Mouse (Mus musculus) heart, embryonic 11.5 days (tissue): ENCODE results near the gene Sacm1l. TPM values are rescaled to one million over a fixed set of nuclear protein-coding genes. Genes with fewer than 3 reads are reported as not detected.

ENCODE experiments used
- ATAC-seq: fragments of 200-750 bp; cut with Nextera tagmentation; replicated peaks from 2 replicates; pipeline ENCODE4 v1.8.0; 2017; ENCODE audit warnings: moderate library complexity; ENCODE audit not compliant: insufficient number of reproducible peaks, low FRiP score, low TSS enrichment
- H3K27ac ChIP-seq: fragments of 300-500 bp; sonication (generic); 2 replicates; pipeline ENCODE4 v1.5.1; 2014; ENCODE audit warnings: mild to moderate bottlenecking, low read depth, low read length
- H3K27me3 ChIP-seq: fragments of 300-500 bp; sonication (generic); 2 replicates; pipeline ENCODE4 v1.6.1; 2014; ENCODE audit warnings: mild to moderate bottlenecking, low read length, mixed read lengths; ENCODE audit not compliant: control insufficient read depth, insufficient read depth
- H3K36me3 ChIP-seq: fragments of 300-500 bp; sonication (generic); 2 replicates; pipeline ENCODE4 v1.6.1; 2014; ENCODE audit warnings: mild to moderate bottlenecking, low read length, moderate library complexity, mixed read lengths; ENCODE audit not compliant: control insufficient read depth, insufficient read depth
- H3K4me1 ChIP-seq: fragments of 300-500 bp; sonication (generic); 2 replicates; pipeline ENCODE4 v1.6.1; 2014; ENCODE audit warnings: low read length; ENCODE audit not compliant: control insufficient read depth, insufficient read depth
- H3K4me2 ChIP-seq: fragments of 300-500 bp; sonication (generic); 2 replicates; pipeline ENCODE4 v1.6.1; 2014; ENCODE audit warnings: mild to moderate bottlenecking, moderate library complexity
- H3K4me3 ChIP-seq: fragments of 300-500 bp; sonication (generic); 2 replicates; pipeline ENCODE4 v1.5.1; 2014; ENCODE audit warnings: low read depth, low read length
- H3K9ac ChIP-seq: fragments of 300-500 bp; sonication (generic); 2 replicates; pipeline ENCODE4 v1.6.1; 2014; ENCODE audit warnings: mild to moderate bottlenecking, low read depth, low read length, moderate library complexity
- H3K9me3 ChIP-seq: fragments of 300-500 bp; sonication (generic); replicated peaks from 2 replicates; pipeline ENCODE4 v1.6.1; 2016; ENCODE audit warnings: low read length; ENCODE audit not compliant: control insufficient read depth
- WGBS: fragments of 180-500 bp; shearing (Covaris S2); extraction: QIAGEN DNeasy Blood & Tissue Kit; methylation state at CpG from one replicate; pipeline ENCODE4 v1.1.7; 2014; ENCODE audit not compliant: insufficient replicate concordance; 5-methylcytosine and 5-hydroxymethylcytosine counted together
- polyA plus RNA-seq: library from polyadenylated mRNA; unstranded; fragments of >200 nt; fragmentation: Nextera tagmentation; extraction: Ambion mirVana; gene quantifications from 2 replicates; pipeline ENCODE4 v1.2.1, GENCODE M21; 2014

Gene Sacm1l
- polyA plus RNA-seq, 1 experiment from 2014 or later = 38.1 TPM

GRCm38 (mm10) chr9:123625821-123626220 is 96.3 kb downstream of the Sacm1l start:
- H3K9me3 ChIP-seq = no peaks in the 10 kb centered on the region
- ATAC-seq = no peak
- H3K36me3 ChIP-seq = no peaks in the 10 kb centered on the region
- no peak overlapping the region for H3K27ac ChIP-seq
- H3K9ac ChIP-seq = no peak overlapping the region
- no peak overlapping the region for H3K4me2 ChIP-seq
- no peak overlapping the region for H3K4me3 ChIP-seq
- no peaks in the 10 kb centered on the region for H3K27me3 ChIP-seq
- H3K4me1 ChIP-seq = no peaks in the 10 kb centered on the region
- 87% methylated on average over 11 of the region's 11 CpGs for WGBS

- Histone ChIP-seq H3K36me3 (no peaks in the 10 kb centered on the region), H3K4me1 (no peaks in the 10 kb centered on the region), H3K9me3 (no peaks in the 10 kb centered on the region), H3K4me3 (no peak overlapping the region), H3K27me3 (no peaks in the 10 kb centered on the region), H3K9ac (no peak overlapping the region), H3K4me2 (no peak overlapping the region), H3K27ac (no peak overlapping the region)
- no peak for ATAC-seq
- 65% methylated on average over 3 of the region's 3 CpGs for WGBS
Observed at GRCm38 (mm10) chr9:123631666-123632065, 102.1 kb downstream of the Sacm1l start.

DNA sequence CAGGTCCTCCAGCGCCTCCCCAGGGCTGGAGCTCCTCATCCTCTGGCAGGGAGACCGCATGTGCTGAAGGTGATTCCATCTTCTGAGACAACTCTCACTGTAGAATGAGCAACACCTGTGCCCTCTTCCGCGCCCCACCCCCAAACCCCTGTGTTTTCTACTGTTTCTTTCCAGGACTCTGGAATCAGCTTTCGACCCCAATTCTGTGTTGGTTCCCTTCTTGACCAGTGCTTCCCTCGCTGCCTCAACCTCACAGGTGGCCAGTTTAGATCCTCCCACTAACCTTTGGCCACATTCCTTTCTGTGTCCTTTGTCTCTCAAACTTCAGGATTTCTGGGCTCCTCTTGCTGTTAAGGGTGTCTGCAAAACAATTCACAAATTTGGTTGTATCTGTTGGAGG is 102.7 kb downstream of the Sacm1l start, which contains the start of gene Slc6a20b:
Gene Slc6a20b (minus strand): TSS at position 285 of the 400 bp plus-strand sequence.
- H3K27ac ChIP-seq = no peak within 1 kb of the TSS
- H3K36me3 ChIP-seq = no peaks in the 10 kb centered on the region
- H3K27me3 ChIP-seq = no peaks in the 10 kb centered on the region; the same call in 1 of the 2 replicates
- no peak within 1 kb of the TSS for H3K4me2 ChIP-seq
- no peak within 1 kb of the TSS for H3K4me3 ChIP-seq
- WGBS = 77% methylated on average over 6 of the region's 6 CpGs
- ATAC-seq = no peak
- H3K4me1 ChIP-seq = no peaks in the 10 kb centered on the region
- no peak within 1 kb of the TSS for H3K9ac ChIP-seq
- no peaks in the 10 kb centered on the region for H3K9me3 ChIP-seq

- H3K4me3 ChIP-seq = no peak overlapping the region
Observed at GRCm38 (mm10) chr9:123632993-123633392, 103.4 kb downstream of the Sacm1l start.

DNA sequence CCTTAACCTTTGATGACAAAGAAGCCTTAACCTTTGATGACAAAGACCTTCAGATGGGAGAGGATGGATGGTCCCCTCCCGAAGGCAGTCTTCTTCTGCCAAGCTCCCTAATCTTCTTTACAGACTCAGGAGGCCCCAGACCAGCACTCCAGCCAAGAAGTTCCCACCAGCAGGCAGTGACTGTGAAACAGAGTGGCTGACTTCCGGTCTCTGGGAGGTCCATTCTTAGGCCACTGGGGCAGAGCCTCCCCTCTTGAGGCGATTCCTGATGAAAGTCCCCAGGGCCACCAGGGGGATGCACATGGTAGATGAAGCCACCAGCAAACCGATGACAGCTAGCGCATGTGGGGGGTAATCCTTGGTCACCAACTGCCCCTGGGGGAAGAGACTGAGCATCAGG is 107.2 kb downstream of the Sacm1l start:
- Histone ChIP-seq H3K9ac (no peak overlapping the region), H3K27me3 (peaks cover 2% of the 10 kb centered on the region), H3K4me2 (no peak overlapping the region), H3K9me3 (no peaks in the 10 kb centered on the region), H3K27ac (no peak overlapping the region), H3K4me1 (no peaks in the 10 kb centered on the region), H3K4me3 (no peak overlapping the region), H3K36me3 (no peaks in the 10 kb centered on the region)
- WGBS = 58% methylated on average over 5 of the region's 5 CpGs
- ATAC-seq = no peak

More at GRCm38 (mm10) chr9:123632993-123633392, 103.4 kb downstream of the Sacm1l start:
- Histone ChIP-seq H3K27me3 (no peaks in the 10 kb centered on the region; the same call in 1 of the 2 replicates), H3K36me3 (no peaks in the 10 kb centered on the region), H3K4me1 (no peaks in the 10 kb centered on the region), H3K9me3 (no peaks in the 10 kb centered on the region), H3K27ac (no peak overlapping the region), H3K9ac (no peak overlapping the region), H3K4me2 (no peak overlapping the region)
- ATAC-seq = no peak
- WGBS = 80% methylated on average over 3 of the region's 3 CpGs

GRCm38 (mm10) chr9:123638231-123638630 is 108.7 kb downstream of the Sacm1l start:
- no peak overlapping the region for H3K9ac ChIP-seq
- H3K36me3 ChIP-seq = no peaks in the 10 kb centered on the region
- H3K27ac ChIP-seq = no peak overlapping the region
- no peak overlapping the region for H3K4me3 ChIP-seq
- no peak overlapping the region for H3K4me2 ChIP-seq
- H3K4me1 ChIP-seq = no peaks in the 10 kb centered on the region
- H3K27me3 ChIP-seq = peaks cover 2% of the 10 kb centered on the region
- ATAC-seq = no peak
- H3K9me3 ChIP-seq = no peaks in the 10 kb centered on the region

DNA sequence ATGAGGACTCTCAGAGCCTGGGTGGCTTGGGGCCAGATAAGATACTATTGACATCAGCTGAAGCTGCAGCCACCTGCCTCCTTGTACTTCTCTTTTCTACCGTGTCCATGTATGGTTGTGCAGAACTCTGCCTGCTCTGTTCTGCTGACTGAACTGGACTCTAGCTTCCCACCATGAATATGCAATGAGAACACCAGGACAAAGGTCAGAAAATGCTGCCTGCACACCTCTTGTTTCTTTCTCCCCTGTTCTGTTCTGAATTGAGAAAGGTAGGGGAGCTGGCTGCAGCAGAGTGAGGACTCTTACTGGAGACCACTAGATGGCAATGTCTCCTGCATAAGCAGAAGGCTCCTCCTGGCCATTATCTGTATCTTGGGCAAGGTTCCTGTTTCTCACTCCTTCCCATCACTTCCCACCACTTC is 109.1 kb downstream of the Sacm1l start:
- no peak for ATAC-seq
- 54% methylated on average over 1 of the region's 1 CpGs for WGBS
- H3K4me1 ChIP-seq = no peaks in the 10 kb centered on the region
- H3K9ac ChIP-seq = no peak overlapping the region
- no peak overlapping the region for H3K4me2 ChIP-seq
- no peaks in the 10 kb centered on the region for H3K36me3 ChIP-seq
- no peak overlapping the region for H3K4me3 ChIP-seq
- H3K27me3 ChIP-seq = peaks cover 2% of the 10 kb centered on the region
- H3K27ac ChIP-seq = no peak overlapping the region
- no peaks in the 10 kb centered on the region for H3K9me3 ChIP-seq

GRCm38 (mm10) chr9:123640106-123640505 is 110.5 kb downstream of the Sacm1l start:
- peaks cover 2% of the 10 kb centered on the region for H3K27me3 ChIP-seq
- H3K9ac ChIP-seq = no peak overlapping the region
- H3K4me3 ChIP-seq = no peak overlapping the region
- H3K9me3 ChIP-seq = no peaks in the 10 kb centered on the region
- no peaks in the 10 kb centered on the region for H3K36me3 ChIP-seq
- ATAC-seq = no peak
- WGBS = 77% methylated on average over 1 of the region's 1 CpGs
- no peak overlapping the region for H3K27ac ChIP-seq
- no peaks in the 10 kb centered on the region for H3K4me1 ChIP-seq
- H3K4me2 ChIP-seq = no peak overlapping the region
